Mouse (Mus musculus) myocyte (in vitro differentiated cells): Measurements from ENCODE around the gene Slc16a10.

Source experiments
- CEBPB ChIP-seq: IDR thresholded peaks from 2 replicates; pipeline ENCODE4 v1.6.1; 2011; ENCODE audit warnings: mild to moderate bottlenecking, moderate library complexity; ENCODE audit not compliant: poor library complexity, insufficient read depth, severe bottlenecking
- POLR2A ChIP-seq: IDR thresholded peaks from one replicate; pipeline ENCODE4 v1.6.1; 2011; ENCODE audit warnings: low read depth, mild to moderate bottlenecking, control low read depth, moderate library complexity; ENCODE audit not compliant: insufficient read length
- USF1 ChIP-seq: IDR thresholded peaks from one replicate; pipeline ENCODE4 v1.6.1; 2011; ENCODE audit warnings: low read depth, mild to moderate bottlenecking, control low read depth, moderate library complexity

GRCm38 (mm10) chr10:40025560-40025959 is 116.5 kb downstream of the Slc16a10 start:
- TF ChIP-seq POLR2A = no peak
- no peak for TF ChIP-seq USF1
- TF ChIP-seq CEBPB = no peak
